Mouse (Mus musculus) stomach, embryonic 15.5 days (tissue): ENCODE measurements around the gene Tmem199. TPM values are rescaled to one million over a fixed set of nuclear protein-coding genes. Genes with fewer than 3 reads are reported as not detected.

ENCODE experiments used
- ATAC-seq: fragments of 200-750 bp; cut with Nextera tagmentation; 2 replicates; pipeline ENCODE4 v1.8.0; 2017; ENCODE audit warnings: low read depth, moderate number of reproducible peaks, moderate TSS enrichment; ENCODE audit not compliant: insufficient read depth, low FRiP score
- H3K27ac ChIP-seq: fragments of 300-500 bp; sonication (generic); 2 replicates; pipeline ENCODE4 v1.5.1; 2015; ENCODE audit warnings: mild to moderate bottlenecking, inconsistent platforms
- H3K27me3 ChIP-seq: fragments of 300-500 bp; sonication (generic); replicated peaks from 2 replicates; pipeline ENCODE4 v1.6.1; 2015; ENCODE audit warnings: inconsistent platforms
- H3K36me3 ChIP-seq: fragments of 300-500 bp; sonication (generic); 2 replicates; pipeline ENCODE4 v1.6.1; 2015; ENCODE audit warnings: inconsistent platforms
- H3K4me1 ChIP-seq: fragments of 300-500 bp; sonication (generic); 2 replicates; pipeline ENCODE4 v1.6.1; 2015; ENCODE audit warnings: inconsistent platforms
- H3K4me2 ChIP-seq: fragments of 300-500 bp; sonication (generic); 2 replicates; pipeline ENCODE4 v1.6.1; 2015; ENCODE audit warnings: mild to moderate bottlenecking, inconsistent platforms
- H3K4me3 ChIP-seq: fragments of 300-500 bp; sonication (generic); replicated peaks from 2 replicates; pipeline ENCODE4 v1.5.1; 2015; ENCODE audit warnings: inconsistent platforms
- H3K9ac ChIP-seq: fragments of 300-500 bp; sonication (generic); 2 replicates; pipeline ENCODE4 v1.6.1; 2015; ENCODE audit warnings: inconsistent platforms
- H3K9me3 ChIP-seq: fragments of 300-500 bp; sonication (generic); 2 replicates; pipeline ENCODE4 v1.6.1; 2016; ENCODE audit warnings: inconsistent platforms
- WGBS: fragments of 180-500 bp; shearing (Covaris S2); methylation state at CpG from one replicate; pipeline ENCODE4 v1.1.7; 2015; 5-methylcytosine and 5-hydroxymethylcytosine counted together
- polyA plus RNA-seq: library from polyadenylated mRNA; unstranded; fragments of >200 nt; fragmentation: Nextera tagmentation; extraction: Ambion mirVana; gene quantifications from 2 replicates; pipeline ENCODE4 v1.2.1, GENCODE M21; 2015

The Tmem199 gene
- polyA plus RNA-seq, 1 experiment from 2014 or later, result 45.5 TPM

DNA sequence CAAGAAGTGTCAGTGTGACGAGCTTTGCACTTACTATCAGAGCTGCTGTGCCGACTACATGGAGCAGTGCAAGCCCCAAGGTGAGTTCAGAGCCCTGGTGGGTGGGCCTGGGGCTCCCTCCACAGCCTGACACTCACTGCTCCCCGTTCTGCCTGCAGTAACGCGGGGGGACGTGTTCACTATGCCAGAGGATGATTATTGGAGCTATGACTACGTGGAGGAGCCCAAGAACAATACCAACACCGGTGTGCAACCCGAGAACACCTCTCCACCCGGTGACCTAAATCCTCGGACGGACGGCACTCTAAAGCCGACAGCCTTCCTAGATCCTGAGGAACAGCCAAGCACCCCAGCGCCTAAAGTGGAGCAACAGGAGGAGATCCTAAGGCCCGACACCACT is 12.4 kb downstream of the Tmem199 start:
- no peaks in the 10 kb centered on the region for H3K9me3 ChIP-seq
- H3K4me2 ChIP-seq, result peak overlapping the region; percentile 10; the same call in 1 of the 2 replicates
- peak overlapping the region; percentile 11; the same call in 1 of the 2 replicates for H3K4me3 ChIP-seq
- H3K27ac ChIP-seq, result no peak overlapping the region
- H3K27me3 ChIP-seq, result peaks cover 35% of the 10 kb centered on the region
- H3K4me1 ChIP-seq, result peaks cover 14% of the 10 kb centered on the region
- no peak overlapping the region for H3K9ac ChIP-seq
- no peaks in the 10 kb centered on the region for H3K36me3 ChIP-seq
- WGBS, result 38% methylated on average over 16 of the region's 16 CpGs
- no peak for ATAC-seq

DNA sequence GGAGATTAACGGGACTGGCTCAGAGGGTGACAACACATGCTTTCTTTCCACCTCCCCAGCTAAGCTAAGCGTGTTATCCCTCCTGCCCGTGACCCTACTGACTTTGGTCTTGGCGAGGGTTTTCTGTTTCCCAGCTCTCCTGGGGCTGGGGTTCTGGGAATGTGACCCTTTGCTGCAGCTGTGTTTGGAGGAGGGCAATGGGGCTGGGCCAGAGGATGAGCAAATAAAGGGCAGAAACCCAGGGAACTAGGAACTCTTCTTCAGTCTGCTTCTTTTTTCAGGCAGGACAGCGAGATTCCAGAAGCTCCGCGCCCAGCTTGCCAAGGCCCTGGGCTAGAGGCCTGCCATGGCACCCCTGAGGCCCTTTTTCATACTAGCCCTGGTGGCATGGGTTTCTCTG is 13.0 kb downstream of the Tmem199 start, which contains the start of gene Vtn:
Gene Vtn (plus strand): TSS at position 88 of the 400 bp plus-strand sequence.
- no peak within 1 kb of the TSS for H3K9ac ChIP-seq

DNA sequence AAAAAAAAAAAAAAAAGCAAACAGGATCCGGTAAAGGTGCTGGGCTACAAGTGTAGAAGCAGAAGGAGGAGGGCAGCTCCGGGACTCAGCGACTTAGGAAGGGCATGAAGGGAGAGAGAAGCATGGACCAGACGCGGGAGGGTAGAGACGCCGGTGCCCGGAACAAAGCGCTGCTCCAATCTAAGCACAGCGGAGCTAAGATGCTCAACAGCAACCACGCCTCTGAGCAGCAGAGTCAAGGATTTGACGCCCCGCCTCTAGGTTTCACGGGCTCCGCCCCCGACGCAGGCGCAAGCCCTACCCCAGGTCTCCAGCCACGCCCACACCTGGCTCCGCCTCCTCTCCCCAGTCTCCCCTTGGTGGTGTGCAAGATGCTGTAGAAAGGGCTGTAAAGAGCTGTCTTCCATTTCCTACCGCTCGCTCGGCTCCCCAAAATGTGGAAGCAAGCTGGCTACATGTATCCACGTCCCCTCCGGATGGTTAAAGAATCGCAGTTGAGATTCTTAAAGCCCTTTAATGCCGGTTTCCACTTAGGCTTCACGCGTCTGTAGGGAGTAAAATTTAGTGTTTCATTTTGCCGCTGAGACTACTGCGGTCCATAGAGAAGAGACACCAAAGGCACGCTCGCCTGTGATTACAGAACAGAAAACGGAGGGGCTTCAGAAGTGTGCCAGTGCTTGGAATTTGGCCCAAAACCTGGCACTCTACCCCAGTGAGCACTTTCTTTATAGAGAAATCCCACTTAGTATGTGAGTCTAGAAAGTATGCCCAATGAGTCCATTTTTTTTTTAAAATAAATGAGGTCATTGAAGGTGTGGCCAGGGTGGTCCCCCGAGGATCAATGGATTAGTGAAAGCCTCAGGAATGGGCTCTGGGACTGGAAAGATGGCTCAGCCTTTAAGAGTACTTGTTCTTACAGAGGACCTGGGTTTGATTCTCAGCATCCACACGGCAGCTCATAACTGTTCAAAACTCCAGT is 14.1 kb downstream of the Tmem199 start, which contains the start of gene Sarm1:
Gene Sarm1 (minus strand): TSS at position 211 of the 979 bp plus-strand sequence.
- peak within 1 kb of the TSS; percentile 97 for H3K4me2 ChIP-seq
- no peaks in the 10 kb centered on the region for H3K36me3 ChIP-seq
- peaks cover 14% of the 10 kb centered on the region for H3K4me1 ChIP-seq
- no peak within 1 kb of the TSS for H3K9ac ChIP-seq
- H3K27ac ChIP-seq, result no peak within 1 kb of the TSS
- WGBS, result 3% methylated on average over 36 of the region's 36 CpGs
- peaks cover 35% of the 10 kb centered on the region for H3K27me3 ChIP-seq
- no peaks in the 10 kb centered on the region for H3K9me3 ChIP-seq
- peak within 1 kb of the TSS; percentile 52 for H3K4me3 ChIP-seq
- peak; percentile 93 for ATAC-seq

More for the DNA sequence above, 13.0 kb downstream of the Tmem199 start, which contains the start of gene Vtn:
- peak within 1 kb of the TSS; percentile 52 for H3K4me3 ChIP-seq
- peaks cover 14% of the 10 kb centered on the region for H3K4me1 ChIP-seq
- no peak for ATAC-seq
- H3K27ac ChIP-seq, result no peak within 1 kb of the TSS
- H3K4me2 ChIP-seq, result peak within 1 kb of the TSS; percentile 97
- 55% methylated on average over 7 of the region's 7 CpGs for WGBS
- H3K27me3 ChIP-seq, result peaks cover 35% of the 10 kb centered on the region
- H3K9me3 ChIP-seq, result no peaks in the 10 kb centered on the region
- no peaks in the 10 kb centered on the region for H3K36me3 ChIP-seq

DNA sequence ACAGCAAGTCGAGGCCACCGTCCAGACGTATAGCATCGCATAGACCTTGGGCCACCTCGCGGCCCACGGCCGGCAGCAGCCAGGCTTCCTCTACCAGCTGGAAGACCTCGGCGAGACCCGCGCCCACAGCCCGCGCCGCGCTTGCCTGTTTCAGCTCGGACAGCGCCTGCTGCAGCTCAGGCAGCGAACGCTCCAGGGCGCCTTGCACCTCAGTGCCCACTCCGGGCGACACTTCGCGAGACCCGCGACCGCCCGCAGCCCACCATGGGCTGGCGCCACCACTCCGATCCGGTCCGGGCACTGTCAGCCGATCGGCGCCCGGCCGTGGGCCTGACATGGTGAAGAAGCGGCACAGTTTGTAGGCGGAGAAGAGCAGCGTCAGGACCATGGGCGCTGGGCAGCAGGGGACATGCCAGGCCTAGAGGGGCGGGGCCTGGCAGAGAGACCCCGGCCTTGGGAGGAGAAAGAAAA is 14.9 kb downstream of the Tmem199 start:
- H3K4me3 ChIP-seq, result peak overlapping the region; percentile 52
- H3K36me3 ChIP-seq, result no peaks in the 10 kb centered on the region
- under 1% methylated on average over 44 of the region's 44 CpGs for WGBS
- H3K9ac ChIP-seq, result no peak overlapping the region
- peaks cover 14% of the 10 kb centered on the region for H3K4me1 ChIP-seq
- no peak overlapping the region for H3K27ac ChIP-seq
- peak overlapping the region; percentile 97 for H3K4me2 ChIP-seq
- peaks cover 35% of the 10 kb centered on the region for H3K27me3 ChIP-seq
- H3K9me3 ChIP-seq, result no peaks in the 10 kb centered on the region
- no peak; the same call in 1 of the 2 replicates for ATAC-seq

DNA sequence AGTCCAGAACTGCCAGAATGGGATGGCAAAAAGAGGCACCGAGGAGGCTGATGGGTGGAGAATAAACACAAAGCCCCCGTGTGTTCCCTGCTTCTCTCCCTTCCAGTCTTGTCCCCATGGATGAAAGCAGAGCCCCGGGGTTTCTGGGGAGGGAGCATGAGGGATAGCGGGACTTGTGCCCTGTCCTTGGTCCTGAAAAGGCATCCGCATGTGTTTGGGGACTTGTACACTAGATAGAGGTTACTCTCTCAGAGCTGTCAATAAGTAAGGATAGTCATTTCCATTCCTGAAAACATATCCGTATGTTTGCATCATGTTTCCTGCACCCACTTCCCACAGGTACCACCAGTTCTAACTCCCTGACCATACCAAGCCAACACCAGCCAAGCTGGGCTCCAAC is 16.1 kb downstream of the Tmem199 start:
- H3K4me1 ChIP-seq, result peaks cover 17% of the 10 kb centered on the region
- H3K4me2 ChIP-seq, result no peak overlapping the region
- WGBS, result 6% methylated on average over 6 of the region's 6 CpGs
- H3K9ac ChIP-seq, result no peak overlapping the region
- H3K27ac ChIP-seq, result no peak overlapping the region
- H3K36me3 ChIP-seq, result no peaks in the 10 kb centered on the region
- no peak overlapping the region for H3K4me3 ChIP-seq
- peaks cover 45% of the 10 kb centered on the region for H3K27me3 ChIP-seq
- ATAC-seq, result no peak
- no peaks in the 10 kb centered on the region for H3K9me3 ChIP-seq

DNA sequence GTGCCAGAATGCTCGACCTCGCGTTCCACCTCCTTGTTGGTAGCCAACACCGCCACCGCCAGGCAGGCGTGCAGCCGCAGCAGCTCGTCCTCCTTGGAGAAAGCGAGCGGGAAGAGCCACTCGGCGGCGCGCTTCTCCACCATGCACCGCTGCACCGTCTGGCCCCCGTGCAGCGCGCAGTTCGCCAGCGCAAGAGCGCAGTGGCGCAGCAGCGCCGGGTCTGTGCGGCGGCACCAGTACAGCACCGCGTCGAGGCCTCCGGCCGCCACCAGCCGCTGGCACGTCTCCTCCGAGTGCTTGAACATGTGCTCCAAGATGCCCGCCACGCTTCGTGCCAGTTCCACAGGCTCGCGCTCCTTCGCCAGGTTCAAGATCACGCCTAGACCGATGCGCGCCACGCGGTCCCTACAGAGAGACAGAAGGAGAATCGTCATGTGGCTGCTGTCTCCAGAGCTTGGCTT is 21.2 kb downstream of the Tmem199 start:
- H3K9ac ChIP-seq, result no peak overlapping the region
- no peak for ATAC-seq
- 11% methylated on average over 44 of the region's 48 CpGs for WGBS
- no peak overlapping the region for H3K27ac ChIP-seq
- H3K36me3 ChIP-seq, result no peaks in the 10 kb centered on the region
- H3K9me3 ChIP-seq, result no peaks in the 10 kb centered on the region
- H3K4me3 ChIP-seq, result peak overlapping the region; percentile 21
- H3K27me3 ChIP-seq, result peaks cover 59% of the 10 kb centered on the region
- H3K4me1 ChIP-seq, result 0 out of 2 replicates have a peak, but pooled peaks cover 7% of the 10 kb centered on the region
- peak overlapping the region; percentile 51 for H3K4me2 ChIP-seq

DNA sequence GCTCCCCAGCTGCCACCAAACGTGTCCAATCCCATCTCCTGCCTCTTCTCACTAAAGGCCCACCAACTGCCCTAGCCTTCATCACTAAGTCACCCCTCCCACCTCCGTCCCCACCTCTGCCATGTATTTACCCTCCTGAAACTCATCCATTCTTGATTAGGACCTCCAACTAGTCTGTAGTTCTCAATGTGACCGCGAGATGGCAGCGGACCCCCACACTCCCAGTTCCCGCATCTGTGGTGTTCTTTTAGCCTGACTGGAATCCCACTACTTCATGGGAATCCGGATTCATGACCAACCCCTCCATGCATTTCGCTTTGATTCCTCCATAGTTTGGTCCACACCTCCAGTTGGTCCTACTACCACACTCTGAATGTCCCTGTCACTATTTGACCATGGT is 23.8 kb downstream of the Tmem199 start:
- H3K4me3 ChIP-seq, result no peak overlapping the region
- H3K9me3 ChIP-seq, result no peaks in the 10 kb centered on the region
- no peak overlapping the region for H3K4me2 ChIP-seq
- WGBS, result 3% methylated on average over 8 of the region's 8 CpGs
- peaks cover 56% of the 10 kb centered on the region for H3K27me3 ChIP-seq
- ATAC-seq, result no peak
- no peaks in the 10 kb centered on the region for H3K36me3 ChIP-seq
- no peak overlapping the region for H3K9ac ChIP-seq
- no peak overlapping the region for H3K27ac ChIP-seq
- 0 out of 2 replicates have a peak, but pooled peaks cover 7% of the 10 kb centered on the region for H3K4me1 ChIP-seq

DNA sequence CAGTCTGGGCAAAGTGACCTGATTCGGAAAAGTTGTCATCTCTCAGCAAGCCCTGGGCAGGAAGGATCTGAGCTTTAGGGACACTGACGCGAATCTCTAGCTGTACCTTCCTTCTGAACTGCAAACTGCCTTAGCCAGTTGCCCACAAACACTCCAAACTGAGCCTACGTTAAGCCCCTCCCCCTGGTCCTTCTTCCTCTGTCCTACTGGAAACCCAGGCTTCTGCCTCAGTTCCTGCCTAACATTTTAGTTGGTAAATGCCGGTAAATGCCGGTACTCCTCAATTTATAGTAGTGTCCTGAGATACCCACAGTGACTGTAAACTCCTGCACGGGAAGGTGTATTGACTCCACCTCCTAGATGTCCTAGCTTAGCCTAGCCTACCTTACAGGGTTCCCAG is 28.3 kb downstream of the Tmem199 start:
- Histone ChIP-seq H3K4me2 (no peak overlapping the region), H3K9ac (no peak overlapping the region), H3K4me3 (no peak overlapping the region), H3K27me3 (peaks cover 25% of the 10 kb centered on the region), H3K4me1 (no peaks in the 10 kb centered on the region), H3K36me3 (no peaks in the 10 kb centered on the region), H3K9me3 (no peaks in the 10 kb centered on the region), H3K27ac (no peak overlapping the region)
- no peak for ATAC-seq
- 56% methylated on average over 7 of the region's 7 CpGs for WGBS

DNA sequence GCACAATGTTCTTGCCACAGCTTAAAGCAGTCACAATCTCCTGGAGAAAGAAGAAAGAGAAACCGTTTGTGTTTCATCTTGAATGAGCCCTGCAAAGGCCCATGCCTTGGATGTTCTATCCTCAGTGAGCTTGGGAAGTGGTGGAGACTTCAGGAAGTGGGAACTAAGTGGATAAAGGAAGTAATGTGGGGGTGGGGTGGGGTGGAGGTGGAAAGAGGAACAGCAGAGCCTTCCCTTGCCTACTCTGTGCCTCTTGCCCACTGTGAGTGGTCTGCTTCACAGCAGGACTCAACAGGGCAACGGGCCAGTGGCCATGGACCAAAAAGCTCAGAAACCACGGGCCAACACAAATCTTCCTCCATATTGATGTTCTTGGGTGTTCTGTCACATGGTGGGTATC is 36.7 kb downstream of the Tmem199 start:
- no peak overlapping the region for H3K9ac ChIP-seq
- H3K36me3 ChIP-seq, result no peaks in the 10 kb centered on the region
- H3K27ac ChIP-seq, result no peak overlapping the region
- ATAC-seq, result no peak
- 75% methylated on average over 3 of the region's 3 CpGs for whole genome bisulfite sequencing
- no peaks in the 10 kb centered on the region for H3K9me3 ChIP-seq
- no peak overlapping the region for H3K4me3 ChIP-seq
- no peaks in the 10 kb centered on the region for H3K4me1 ChIP-seq
- no peaks in the 10 kb centered on the region for H3K27me3 ChIP-seq
- H3K4me2 ChIP-seq, result no peak overlapping the region

DNA sequence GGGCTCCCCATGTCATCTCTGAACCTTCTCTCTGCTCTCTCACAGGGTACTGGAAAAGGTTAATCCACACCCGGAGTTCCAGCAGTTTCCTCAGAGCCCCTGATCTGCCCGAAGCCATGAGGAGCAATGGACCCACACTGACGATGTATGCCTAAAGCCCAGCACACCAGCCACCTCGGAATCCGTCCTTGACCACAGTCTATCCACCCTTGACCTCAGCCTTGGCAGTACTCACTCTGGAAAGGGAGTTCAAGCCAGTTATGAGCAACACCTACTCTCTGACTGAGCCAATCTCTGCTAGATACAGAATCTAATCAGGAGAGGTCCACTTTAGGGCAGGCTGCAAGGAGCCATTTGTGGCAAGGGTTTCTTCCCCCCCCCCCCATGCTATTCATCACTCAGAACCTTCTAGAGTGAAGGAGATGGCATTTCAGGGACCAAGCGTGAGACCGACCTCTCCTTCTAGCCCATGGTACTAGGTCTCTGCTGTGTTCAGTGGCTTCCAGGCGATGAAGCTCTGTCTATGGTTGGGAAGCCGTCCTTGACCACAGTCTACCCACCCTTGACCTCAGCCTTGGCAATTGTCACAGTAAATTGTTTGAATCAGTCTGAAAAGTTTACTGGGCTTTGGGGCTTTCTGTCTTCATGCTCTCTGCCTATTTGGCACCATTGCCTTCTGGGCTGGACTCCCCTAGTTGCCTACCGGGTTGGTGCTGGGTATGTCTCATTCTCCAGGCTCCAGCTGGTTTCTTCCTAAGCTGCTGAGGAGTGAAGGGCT is 40.5 kb downstream of the Tmem199 start:
- H3K4me2 ChIP-seq, result no peak overlapping the region
- H3K36me3 ChIP-seq, result 0 out of 2 replicates have a peak, but pooled peaks cover 2% of the 10 kb centered on the region
- 89% methylated on average over 10 of the region's 10 CpGs for WGBS
- no peak overlapping the region for H3K9ac ChIP-seq
- H3K9me3 ChIP-seq, result no peaks in the 10 kb centered on the region
- H3K4me3 ChIP-seq, result no peak overlapping the region
- no peak overlapping the region for H3K27ac ChIP-seq
- no peak for ATAC-seq
- peaks cover 1% of the 10 kb centered on the region for H3K4me1 ChIP-seq
- H3K27me3 ChIP-seq, result no peaks in the 10 kb centered on the region

DNA sequence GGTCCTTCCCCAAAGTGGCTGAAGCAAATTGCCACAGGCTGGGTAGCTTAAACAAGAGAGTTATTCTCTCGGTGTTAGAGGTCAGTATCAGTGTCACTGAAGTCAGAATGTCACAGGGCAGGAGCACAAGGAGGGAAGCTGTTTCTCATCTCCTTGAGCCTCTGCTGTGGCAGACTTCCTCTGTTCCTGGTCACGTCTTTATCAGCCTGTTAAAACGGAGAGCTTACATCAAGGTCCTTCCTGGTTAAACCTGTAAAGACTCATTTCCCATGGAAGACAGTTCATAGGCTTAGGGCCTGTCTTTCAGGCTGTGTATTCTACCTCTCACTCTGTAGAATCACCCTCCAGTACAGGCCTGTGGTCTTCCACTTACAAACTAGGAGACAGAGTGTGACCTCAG is 44.0 kb downstream of the Tmem199 start:
- Histone ChIP-seq H3K4me1 (peaks cover 4% of the 10 kb centered on the region), H3K36me3 (0 out of 2 replicates have a peak, but pooled peaks cover 2% of the 10 kb centered on the region), H3K9me3 (no peaks in the 10 kb centered on the region), H3K27ac (no peak overlapping the region), H3K4me3 (no peak overlapping the region), H3K9ac (no peak overlapping the region), H3K27me3 (no peaks in the 10 kb centered on the region), H3K4me2 (no peak overlapping the region)
- no peak for ATAC-seq
- WGBS, result 60% methylated on average over 3 of the region's 3 CpGs
